Mouse (Mus musculus) liver, embryonic 16.5 days (tissue): ENCODE measurements around the gene Coa3. TPM values are rescaled to one million over a fixed set of nuclear protein-coding genes. Genes with fewer than 3 reads are reported as not detected.

Experiments used
- ATAC-seq: fragments of 200-750 bp; cut with Nextera tagmentation; 2 replicates; pipeline ENCODE4 v1.8.0; 2017; ENCODE audit warnings: low read depth, mild to moderate bottlenecking, moderate number of reproducible peaks, moderate library complexity
- H3K27ac ChIP-seq: fragments of 300-500 bp; sonication (generic); 2 replicates; pipeline ENCODE4 v1.5.1; 2014; ENCODE audit warnings: mild to moderate bottlenecking, low read length
- H3K27me3 ChIP-seq: fragments of 300-500 bp; sonication (generic); 2 replicates; pipeline ENCODE4 v1.6.1; 2014; ENCODE audit warnings: low read depth, low read length, mixed read lengths; ENCODE audit not compliant: control insufficient read depth, insufficient read depth
- H3K36me3 ChIP-seq: fragments of 300-500 bp; sonication (generic); 2 replicates; pipeline ENCODE4 v1.6.1; 2014; ENCODE audit warnings: mild to moderate bottlenecking; ENCODE audit not compliant: control insufficient read depth, insufficient read depth
- H3K4me1 ChIP-seq: fragments of 300-500 bp; sonication (generic); 2 replicates; pipeline ENCODE4 v1.6.1; 2014; ENCODE audit warnings: low read depth, low read length, mixed read lengths; ENCODE audit not compliant: control insufficient read depth
- H3K4me2 ChIP-seq: fragments of 300-500 bp; sonication (generic); 2 replicates; pipeline ENCODE4 v1.6.1; 2014; ENCODE audit warnings: low read depth, low read length, mixed read lengths
- H3K4me3 ChIP-seq: fragments of 300-500 bp; sonication (generic); 2 replicates; pipeline ENCODE4 v1.5.1; 2014; ENCODE audit warnings: low read depth, mild to moderate bottlenecking, low read length
- H3K9ac ChIP-seq: fragments of 300-500 bp; sonication (generic); 2 replicates; pipeline ENCODE4 v1.6.1; 2014; ENCODE audit warnings: low read depth, low read length
- H3K9me3 ChIP-seq: fragments of 300-500 bp; sonication (generic); replicated peaks from 2 replicates; pipeline ENCODE4 v1.6.1; 2016; ENCODE audit warnings: low read length; ENCODE audit not compliant: control insufficient read depth
- WGBS: fragments of 180-500 bp; shearing (Covaris S2); extraction: QIAGEN DNeasy Blood & Tissue Kit; methylation state at CpG from one replicate; pipeline ENCODE4 v1.1.7; 2014; ENCODE audit not compliant: insufficient replicate concordance; 5-methylcytosine and 5-hydroxymethylcytosine counted together
- polyA plus RNA-seq: library from polyadenylated mRNA; unstranded; fragments of >200 nt; fragmentation: Nextera tagmentation; extraction: Ambion mirVana; gene quantifications from 2 replicates; pipeline ENCODE4 v1.2.1, GENCODE M21; 2015

Coa3 gene
- polyA plus RNA-seq, 1 experiment from 2014 or later: 77.7 TPM

GRCm38 (mm10) chr11:101315082-101315650 is 36.3 kb upstream of the Coa3 start:
- 51% methylated on average over 8 of the region's 8 CpGs for WGBS
- peaks cover 24% of the 10 kb centered on the region for H3K4me1 ChIP-seq

GRCm38 (mm10) chr11:101314567-101314966 is 35.7 kb upstream of the Coa3 start:
- no peaks in the 10 kb centered on the region for H3K9me3 ChIP-seq
- H3K4me2 ChIP-seq: 0 out of 2 replicates have a peak overlapping the region, but pooled peaks have one; percentile 85
- no peaks in the 10 kb centered on the region for H3K27me3 ChIP-seq
- WGBS: 93% methylated on average over 1 of the region's 1 CpGs
- peak overlapping the region; percentile 99 for H3K27ac ChIP-seq
- peaks cover 15% of the 10 kb centered on the region for H3K36me3 ChIP-seq
- H3K9ac ChIP-seq: no peak overlapping the region
- peaks cover 24% of the 10 kb centered on the region for H3K4me1 ChIP-seq
- no peak overlapping the region for H3K4me3 ChIP-seq
- no peak for ATAC-seq

More at GRCm38 (mm10) chr11:101315082-101315650, 36.3 kb upstream of the Coa3 start:
- Histone ChIP-seq H3K4me2 (peak overlapping the region; percentile 85), H3K9ac (peak overlapping the region; percentile 98; the same call in 1 of the 2 replicates), H3K27ac (peak overlapping the region; percentile 99), H3K4me3 (peak overlapping the region; percentile 93), H3K9me3 (no peaks in the 10 kb centered on the region), H3K27me3 (no peaks in the 10 kb centered on the region), H3K36me3 (peaks cover 21% of the 10 kb centered on the region)
- ATAC-seq: no peak

GRCm38 (mm10) chr11:101312150-101312549 is 33.2 kb upstream of the Coa3 start:
- H3K36me3 ChIP-seq: no peaks in the 10 kb centered on the region
- no peak overlapping the region for H3K9ac ChIP-seq
- no peak for ATAC-seq
- peaks cover 15% of the 10 kb centered on the region for H3K4me1 ChIP-seq
- 56% methylated on average over 3 of the region's 3 CpGs for WGBS
- H3K9me3 ChIP-seq: no peaks in the 10 kb centered on the region
- H3K27ac ChIP-seq: no peak overlapping the region
- H3K4me2 ChIP-seq: no peak overlapping the region
- no peaks in the 10 kb centered on the region for H3K27me3 ChIP-seq
- H3K4me3 ChIP-seq: no peak overlapping the region

- WGBS: 70% methylated on average over 3 of the region's 3 CpGs
- Histone ChIP-seq H3K36me3 (no peaks in the 10 kb centered on the region), H3K9ac (no peak overlapping the region), H3K4me3 (no peak overlapping the region), H3K27ac (no peak overlapping the region), H3K4me1 (peaks cover 15% of the 10 kb centered on the region), H3K9me3 (no peaks in the 10 kb centered on the region), H3K27me3 (no peaks in the 10 kb centered on the region), H3K4me2 (no peak overlapping the region)
- no peak for ATAC-seq
These were observed 32.2 kb upstream of the Coa3 start for GRCm38 (mm10) chr11:101311083-101311482.

- Histone ChIP-seq H3K4me2 (no peak overlapping the region), H3K9me3 (no peaks in the 10 kb centered on the region), H3K27me3 (no peaks in the 10 kb centered on the region), H3K27ac (no peak overlapping the region), H3K4me3 (no peak overlapping the region), H3K9ac (no peak overlapping the region), H3K4me1 (no peaks in the 10 kb centered on the region; the same call in 1 of the 2 replicates), H3K36me3 (no peaks in the 10 kb centered on the region)
- ATAC-seq: no peak
- 30% methylated on average over 5 of the region's 5 CpGs for WGBS
These were observed 28.8 kb upstream of the Coa3 start for GRCm38 (mm10) chr11:101307744-101308143.

- no peaks in the 10 kb centered on the region for H3K27me3 ChIP-seq
- peaks cover 15% of the 10 kb centered on the region for H3K4me1 ChIP-seq
- 6% methylated on average over 39 of the region's 39 CpGs for WGBS
- peak; percentile 96 for ATAC-seq
- H3K4me2 ChIP-seq: peak within 1 kb of the TSS; percentile 71
- H3K36me3 ChIP-seq: peaks cover 11% of the 10 kb centered on the region
- peak within 1 kb of the TSS; percentile 87 for H3K9ac ChIP-seq
- no peaks in the 10 kb centered on the region for H3K9me3 ChIP-seq
- peak within 1 kb of the TSS; percentile 79 for H3K27ac ChIP-seq
- peak within 1 kb of the TSS; percentile 85 for H3K4me3 ChIP-seq
These were observed 23.3 kb upstream of the Coa3 start, which contains the start of gene Becn1 for GRCm38 (mm10) chr11:101302004-101302798. Gene Becn1 (minus strand): TSS chr11:101302286.

- peak; percentile 48 for ATAC-seq
- H3K27me3 ChIP-seq: no peaks in the 10 kb centered on the region
These were observed 22.5 kb upstream of the Coa3 start for GRCm38 (mm10) chr11:101301299-101302003.

GRCm38 (mm10) chr11:101300881-101301280 is 22.0 kb upstream of the Coa3 start:
- Histone ChIP-seq H3K4me2 (peak overlapping the region; percentile 71), H3K9me3 (no peaks in the 10 kb centered on the region), H3K4me3 (peak overlapping the region; percentile 85), H3K27ac (peak overlapping the region; percentile 79), H3K9ac (peak overlapping the region; percentile 87), H3K27me3 (no peaks in the 10 kb centered on the region), H3K4me1 (peaks cover 15% of the 10 kb centered on the region), H3K36me3 (peaks cover 13% of the 10 kb centered on the region)
- 49% methylated on average over 7 of the region's 7 CpGs for WGBS
- no peak for ATAC-seq

More at GRCm38 (mm10) chr11:101301299-101302003, 22.5 kb upstream of the Coa3 start:
- Histone ChIP-seq H3K4me3 (peak overlapping the region; percentile 85), H3K27ac (peak overlapping the region; percentile 79), H3K4me2 (peak overlapping the region; percentile 71), H3K4me1 (peaks cover 15% of the 10 kb centered on the region), H3K9ac (peak overlapping the region; percentile 87), H3K36me3 (peaks cover 11% of the 10 kb centered on the region), H3K9me3 (no peaks in the 10 kb centered on the region)
- 7% methylated on average over 26 of the region's 26 CpGs for WGBS
